Mouse (Mus musculus) hindbrain, embryonic 13.5 days (tissue): ENCODE measurements around the gene Mkrn2os. TPM values are rescaled to one million over a fixed set of nuclear protein-coding genes. Genes with fewer than 3 reads are reported as not detected.
A peak's percentile ranks its signal among the peaks of the same experiment; 100 is the strongest.

ENCODE experiments used
- ATAC-seq: fragments of 200-750 bp; cut with Nextera tagmentation; 2 replicates; pipeline ENCODE4 v1.8.0; 2017; ENCODE audit warnings: moderate TSS enrichment; ENCODE audit not compliant: low FRiP score
- H3K27ac ChIP-seq: fragments of 300-500 bp; sonication (generic); 2 replicates; pipeline ENCODE4 v1.5.1; 2015; ENCODE audit warnings: inconsistent platforms, mild to moderate bottlenecking, moderate library complexity
- H3K27me3 ChIP-seq: fragments of 300-500 bp; sonication (generic); 2 replicates; pipeline ENCODE4 v1.6.1; 2015; ENCODE audit warnings: mild to moderate bottlenecking, inconsistent platforms
- H3K36me3 ChIP-seq: fragments of 300-500 bp; sonication (generic); 2 replicates; pipeline ENCODE4 v1.6.1; 2015; ENCODE audit warnings: mild to moderate bottlenecking, inconsistent platforms
- H3K4me1 ChIP-seq: fragments of 300-500 bp; sonication (generic); replicated peaks from 2 replicates; pipeline ENCODE4 v1.6.1; 2015; ENCODE audit warnings: inconsistent platforms
- H3K4me2 ChIP-seq: fragments of 300-500 bp; sonication (generic); 2 replicates; pipeline ENCODE4 v1.6.1; 2015; ENCODE audit warnings: inconsistent platforms, mild to moderate bottlenecking, moderate library complexity
- H3K4me3 ChIP-seq: fragments of 300-500 bp; sonication (generic); 2 replicates; pipeline ENCODE4 v1.5.1; 2015; ENCODE audit warnings: mild to moderate bottlenecking, inconsistent platforms
- H3K9ac ChIP-seq: fragments of 300-500 bp; sonication (generic); 2 replicates; pipeline ENCODE4 v1.6.1; 2015; ENCODE audit warnings: mild to moderate bottlenecking, inconsistent platforms
- H3K9me3 ChIP-seq: fragments of 300-500 bp; sonication (generic); 2 replicates; pipeline ENCODE4 v1.6.1; 2016; ENCODE audit warnings: inconsistent platforms
- whole genome bisulfite sequencing: fragments of 180-500 bp; shearing (Covaris S2); methylation state at CpG from one replicate; pipeline ENCODE4 v1.1.7; 2015; 5-methylcytosine and 5-hydroxymethylcytosine counted together
- polyA plus RNA-seq: library from polyadenylated mRNA; unstranded; fragments of >200 nt; fragmentation: Nextera tagmentation; extraction: Ambion mirVana; gene quantifications from 2 replicates; pipeline ENCODE4 v1.2.1, GENCODE M21; 2015

Mkrn2os gene
- polyA plus RNA-seq, 1 experiment from 2014 or later, result 0.26 TPM

- 23% methylated on average over 26 of the region's 26 CpGs for WGBS
- ATAC-seq, result peak; percentile 88
- peak overlapping the region; percentile 53 for H3K4me2 ChIP-seq
- no peaks in the 10 kb centered on the region for H3K27me3 ChIP-seq
- peak overlapping the region; percentile 32 for H3K4me3 ChIP-seq
- H3K27ac ChIP-seq, result no peak overlapping the region
- H3K4me1 ChIP-seq, result peaks cover 8% of the 10 kb centered on the region
- no peaks in the 10 kb centered on the region for H3K9me3 ChIP-seq
- peak overlapping the region; percentile 75 for H3K9ac ChIP-seq
- no peaks in the 10 kb centered on the region for H3K36me3 ChIP-seq
Observed at GRCm38 (mm10) chr6:115538645-115539429, 53.5 kb downstream of the Mkrn2os start.

GRCm38 (mm10) chr6:115536169-115536568, 56.2 kb downstream of the Mkrn2os start:
- no peak overlapping the region for H3K4me2 ChIP-seq
- H3K27ac ChIP-seq, result no peak overlapping the region
- ATAC-seq, result no peak
- H3K9ac ChIP-seq, result no peak overlapping the region
- 61% methylated on average over 4 of the region's 4 CpGs for WGBS
- H3K27me3 ChIP-seq, result no peaks in the 10 kb centered on the region
- no peaks in the 10 kb centered on the region for H3K9me3 ChIP-seq
- H3K36me3 ChIP-seq, result no peaks in the 10 kb centered on the region
- H3K4me3 ChIP-seq, result no peak overlapping the region
- H3K4me1 ChIP-seq, result 0 out of 2 replicates have a peak, but pooled peaks cover 3% of the 10 kb centered on the region

- Histone ChIP-seq H3K27ac (no peak overlapping the region), H3K36me3 (no peaks in the 10 kb centered on the region), H3K4me2 (no peak overlapping the region), H3K9ac (no peak overlapping the region), H3K27me3 (no peaks in the 10 kb centered on the region), H3K9me3 (no peaks in the 10 kb centered on the region), H3K4me1 (0 out of 2 replicates have a peak, but pooled peaks cover 3% of the 10 kb centered on the region), H3K4me3 (no peak overlapping the region)
- no peak for ATAC-seq
- WGBS, result 73% methylated on average over 7 of the region's 7 CpGs
Observed at GRCm38 (mm10) chr6:115534617-115535016, 57.8 kb downstream of the Mkrn2os start.

Other genes with a start within 250 kb of the Mkrn2os start
- 0.30 and 0.45 TPM in 2 replicates for gene Pparg, start 231.6 kb downstream of the Mkrn2os start, polyA plus RNA-seq
- gene Tsen2, start 47.9 kb downstream of the Mkrn2os start, polyA plus RNA-seq, result 30.1 and 33.4 TPM in 2 replicates
- 30.2 and 36.7 TPM in 2 replicates for gene Mkrn2, start 9.3 kb upstream of the Mkrn2os start, polyA plus RNA-seq
- 147 and 149 TPM in 2 replicates for gene Raf1, start 84.1 kb upstream of the Mkrn2os start, polyA plus RNA-seq
- 1.6 and 1.7 TPM in 2 replicates for gene Tmem40, start 169.8 kb upstream of the Mkrn2os start, polyA plus RNA-seq
- 14.8 and 15.0 TPM in 2 replicates for gene Cand2, start 182.0 kb upstream of the Mkrn2os start, polyA plus RNA-seq
- gene Rpl32, start 216.2 kb upstream of the Mkrn2os start, polyA plus RNA-seq, result 1,291 and 1,358 TPM in 2 replicates
- gene Efcab12, start 245.8 kb upstream of the Mkrn2os start, polyA plus RNA-seq, result 3.0 and 3.4 TPM in 2 replicates